Mouse (Mus musculus) regulatory T cell (primary cell): ENCODE results near the gene Actl6b.

Experiments
- in situ Hi-C: fragments of 300-600 bp; cut with MboI, MseI; formaldehyde crosslinking; loops from one replicate; pipeline ENCODE4 v1.15.1; 2025; ENCODE audit warnings: high pct_unique_total_duplicates

Gene Actl6b

DNA sequence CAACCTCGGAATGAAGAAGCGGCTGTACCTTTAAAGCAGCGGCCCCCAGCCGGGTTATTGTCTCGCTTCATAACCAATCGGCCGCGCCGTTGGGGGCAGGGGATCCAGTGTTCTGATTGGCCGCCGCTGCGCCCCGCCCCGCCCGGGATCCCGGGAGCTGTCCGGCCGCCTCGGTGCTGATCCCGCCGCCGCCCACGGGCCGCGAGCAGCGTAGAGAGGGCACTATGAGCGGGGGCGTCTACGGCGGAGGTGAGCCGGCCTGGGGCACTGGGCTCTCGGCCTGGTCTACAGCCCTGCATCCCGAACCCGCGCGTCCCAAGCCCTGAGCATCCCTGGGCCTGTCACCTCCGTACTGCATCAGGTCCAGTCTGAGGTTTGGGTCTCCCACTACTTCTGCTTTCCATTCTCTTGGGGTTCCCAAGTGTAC lies at the start of gene Actl6b:
TSS of gene Actl6b (plus strand) at position 107 of the 427 bp plus-strand sequence.
- in situ Hi-C loops = loop anchor here (10.0 kb wide), 1 partner anchor 1511 kb away; no protein-coding TSS in a partner anchor

DNA sequence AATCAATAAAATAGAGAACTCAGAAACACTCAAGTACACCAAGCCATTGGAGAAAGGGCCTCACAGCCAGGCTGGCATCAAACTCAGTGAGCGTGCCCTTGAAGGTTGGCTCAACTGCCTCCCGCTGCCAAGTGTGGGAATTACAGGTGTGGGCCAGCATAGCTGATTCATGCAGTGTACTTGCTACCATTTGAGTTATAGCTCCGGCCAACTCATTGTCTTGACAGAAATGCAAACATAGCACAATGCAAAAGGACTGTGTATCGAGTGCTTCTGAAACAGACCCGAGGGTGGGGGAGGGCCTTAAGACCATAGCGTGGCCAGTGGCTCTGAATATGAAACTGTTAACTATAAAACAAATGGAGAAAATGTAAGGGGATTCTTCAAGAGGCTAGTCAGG lies 49.3 kb upstream of the Actl6b start:
- in situ Hi-C loops = no loop called here

- in situ Hi-C loops = loop anchor here (10.0 kb wide), 1 partner anchor 1815 kb away; no protein-coding TSS in a partner anchor
These were observed 43.3 kb upstream of the Actl6b start for GRCm38 (mm10) chr5:137510014-137510501.

GRCm38 (mm10) chr5:137510573-137511390 lies 42.5 kb upstream of the Actl6b start:
- in situ Hi-C loops = loop anchor here (10.0 kb wide), 1 partner anchor 1816 kb away; no protein-coding TSS in a partner anchor

DNA sequence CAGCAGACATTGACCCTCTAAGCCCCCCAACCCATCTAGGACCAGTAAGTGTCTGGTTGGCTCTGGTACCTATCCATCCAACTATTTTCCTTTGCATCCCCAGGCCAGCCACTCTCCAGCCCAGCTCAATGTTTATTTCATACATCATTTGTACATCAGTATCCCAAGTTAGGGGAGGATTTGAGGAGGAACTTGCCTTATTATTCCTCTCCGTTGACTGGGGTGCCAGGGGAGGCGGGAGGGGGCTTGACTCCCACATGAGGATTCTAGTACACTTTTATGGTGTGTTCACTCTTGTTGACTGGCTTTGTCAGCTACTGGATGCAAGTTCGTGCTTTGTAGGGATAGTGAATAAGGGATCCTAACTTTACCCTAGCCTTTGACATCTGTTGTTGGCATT lies 41.6 kb upstream of the Actl6b start:
- in situ Hi-C loops = loop anchor here (10.0 kb wide), 1 partner anchor 1817 kb away; no protein-coding TSS in a partner anchor

DNA sequence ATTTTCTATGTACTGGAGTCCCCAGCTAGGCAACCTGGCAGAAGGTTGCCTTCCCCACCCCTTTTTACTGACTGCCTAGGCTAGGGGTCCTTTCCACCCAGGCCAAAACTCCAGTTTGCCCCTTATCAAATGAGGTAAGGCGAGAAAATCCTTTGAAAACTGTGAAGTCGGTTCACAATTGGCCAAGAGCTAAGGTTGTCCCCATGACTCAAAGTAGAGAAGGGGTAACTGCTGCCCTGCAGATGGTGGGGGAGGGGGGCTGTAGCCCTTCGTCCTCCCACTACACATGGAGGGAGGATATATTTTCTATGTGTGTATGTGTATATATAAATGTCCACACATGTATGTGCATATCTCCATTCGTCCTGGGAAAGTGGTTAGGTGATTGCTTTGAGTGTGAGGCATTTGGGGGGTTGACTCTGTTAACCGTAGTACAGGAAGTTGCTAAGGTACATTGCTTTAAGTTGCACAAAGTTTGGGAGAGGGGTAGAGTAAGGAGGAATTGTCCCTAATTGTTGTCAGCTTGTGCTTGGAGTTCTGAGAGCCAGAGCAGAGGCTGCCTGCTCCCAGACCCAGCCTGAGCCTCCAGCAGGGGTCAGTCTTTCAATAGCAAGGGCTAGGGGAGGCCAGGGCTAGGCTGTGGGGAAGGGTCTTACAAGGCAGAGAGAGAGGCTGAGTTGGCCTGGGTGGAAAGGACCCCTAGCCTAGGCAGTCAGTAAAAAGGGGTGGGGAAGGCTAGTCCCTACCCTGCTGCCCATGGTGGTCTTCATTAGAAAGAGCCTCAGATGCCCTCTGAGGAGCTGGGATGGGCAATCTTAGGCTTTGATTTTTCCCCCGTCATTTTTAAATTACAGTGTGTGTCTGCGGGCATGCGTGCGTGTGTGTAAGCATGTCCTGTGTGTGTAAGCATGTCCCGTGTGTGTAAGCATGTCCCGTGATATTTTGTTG lies 40.2 kb upstream of the Actl6b start:
- in situ Hi-C loops = loop anchor here (10.0 kb wide), 1 partner anchor 1818 kb away; no protein-coding TSS in a partner anchor

GRCm38 (mm10) chr5:137513951-137514721 lies 39.2 kb upstream of the Actl6b start:
- in situ Hi-C loops = loop anchor here (10.0 kb wide), 1 partner anchor 1819 kb away; no protein-coding TSS in a partner anchor

DNA sequence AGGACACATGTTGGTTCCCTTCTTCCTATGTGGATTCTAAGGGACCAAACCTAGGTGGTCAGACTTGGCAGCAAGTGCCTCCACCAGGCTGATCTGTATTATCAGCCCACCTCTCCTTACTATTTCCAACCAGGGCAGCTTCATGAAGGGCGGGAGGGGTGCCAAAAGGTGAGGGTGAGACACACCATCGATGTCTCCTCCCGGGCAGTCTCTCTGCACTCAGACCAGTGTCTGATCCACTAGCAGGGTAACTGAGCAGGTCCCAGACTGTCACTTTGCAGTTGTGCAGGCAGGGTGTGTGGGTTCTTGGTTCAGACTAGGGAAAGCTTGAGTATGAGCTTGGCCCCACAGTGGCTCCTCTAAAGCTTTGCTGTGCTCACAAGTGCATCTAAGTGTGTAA lies 38.5 kb upstream of the Actl6b start:
- in situ Hi-C loops = loop anchor here (10.0 kb wide), 1 partner anchor 1820 kb away; no protein-coding TSS in a partner anchor

DNA sequence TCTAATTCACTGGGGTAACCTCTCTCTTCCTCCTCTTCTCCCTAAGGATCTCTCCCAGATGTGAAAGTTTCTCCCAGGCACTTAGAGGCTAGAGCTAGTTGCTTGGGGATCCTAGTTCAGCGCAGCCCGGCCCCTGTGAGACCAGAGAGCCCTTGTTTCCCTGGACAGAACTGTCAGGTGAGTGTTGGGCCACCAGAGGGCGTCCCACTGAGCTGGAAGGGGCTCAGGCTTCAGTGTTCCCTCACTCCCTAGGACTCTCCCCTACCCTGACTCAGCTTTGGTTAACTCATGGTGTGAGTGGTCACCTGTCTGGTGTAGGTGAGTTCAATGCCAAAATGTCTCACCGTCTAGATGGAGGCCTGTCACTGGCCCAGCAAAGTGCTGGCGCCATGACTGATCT lies 34.9 kb upstream of the Actl6b start, which contains the start of gene Gigyf1:
TSS of gene Gigyf1 (plus strand) at position 113 of the 400 bp plus-strand sequence.
- in situ Hi-C loops = loop anchor here (10.0 kb wide), 1 partner anchor 1824 kb away; no protein-coding TSS in a partner anchor

DNA sequence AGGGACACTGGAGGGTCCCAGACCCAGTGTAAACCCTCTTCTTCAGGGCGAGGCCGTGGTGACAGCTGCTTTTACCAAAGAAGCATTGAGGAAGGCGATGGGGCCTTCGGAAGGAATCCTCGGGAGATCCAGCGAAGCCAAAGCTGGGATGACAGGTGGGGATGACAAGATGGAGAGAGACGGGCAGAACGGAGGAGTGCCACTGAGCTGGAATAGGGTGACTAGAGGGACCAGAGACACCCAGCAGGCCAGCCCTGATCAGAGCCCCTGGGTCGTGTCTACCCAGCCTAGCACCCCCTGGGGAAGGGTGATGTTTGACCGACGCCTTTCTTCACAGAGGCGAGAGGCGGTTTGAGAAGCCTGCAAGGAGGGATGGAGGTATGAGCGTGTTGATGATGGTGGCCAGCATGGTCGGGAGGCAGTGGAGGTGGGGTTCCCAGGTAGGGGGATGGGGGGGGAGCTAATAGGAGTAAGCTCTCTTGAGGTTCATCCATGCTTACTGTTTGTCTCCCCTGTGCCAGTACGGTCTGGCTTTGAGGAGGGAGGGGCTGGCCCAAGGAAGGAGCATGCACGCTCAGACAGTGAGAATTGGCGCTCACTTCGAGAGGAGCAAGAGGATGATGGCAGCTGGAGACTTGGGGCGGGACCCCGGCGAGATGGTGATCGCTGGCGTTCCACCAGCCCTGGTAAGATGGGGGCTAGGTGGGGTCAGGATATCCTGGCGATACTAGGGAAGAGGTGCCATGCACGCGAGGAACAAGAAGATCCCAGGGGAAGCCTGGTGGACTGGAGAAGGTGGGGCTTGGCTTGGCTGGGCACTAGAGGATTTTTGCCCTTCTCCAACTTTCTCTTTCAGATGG lies 33.4 kb upstream of the Actl6b start:
- in situ Hi-C loops = loop anchor here (10.0 kb wide), 2 partner anchors 245 to 1825 kb away; no protein-coding TSS in a partner anchor

GRCm38 (mm10) chr5:137521861-137522260 lies 31.5 kb upstream of the Actl6b start:
- in situ Hi-C loops = loop anchor here (10.0 kb wide), 1 partner anchor 243 kb away; no protein-coding TSS in a partner anchor

- in situ Hi-C loops = loop anchor here (10.0 kb wide), 1 partner anchor 242 kb away; no protein-coding TSS in a partner anchor
These were observed 30.6 kb upstream of the Actl6b start for GRCm38 (mm10) chr5:137522711-137523110.

DNA sequence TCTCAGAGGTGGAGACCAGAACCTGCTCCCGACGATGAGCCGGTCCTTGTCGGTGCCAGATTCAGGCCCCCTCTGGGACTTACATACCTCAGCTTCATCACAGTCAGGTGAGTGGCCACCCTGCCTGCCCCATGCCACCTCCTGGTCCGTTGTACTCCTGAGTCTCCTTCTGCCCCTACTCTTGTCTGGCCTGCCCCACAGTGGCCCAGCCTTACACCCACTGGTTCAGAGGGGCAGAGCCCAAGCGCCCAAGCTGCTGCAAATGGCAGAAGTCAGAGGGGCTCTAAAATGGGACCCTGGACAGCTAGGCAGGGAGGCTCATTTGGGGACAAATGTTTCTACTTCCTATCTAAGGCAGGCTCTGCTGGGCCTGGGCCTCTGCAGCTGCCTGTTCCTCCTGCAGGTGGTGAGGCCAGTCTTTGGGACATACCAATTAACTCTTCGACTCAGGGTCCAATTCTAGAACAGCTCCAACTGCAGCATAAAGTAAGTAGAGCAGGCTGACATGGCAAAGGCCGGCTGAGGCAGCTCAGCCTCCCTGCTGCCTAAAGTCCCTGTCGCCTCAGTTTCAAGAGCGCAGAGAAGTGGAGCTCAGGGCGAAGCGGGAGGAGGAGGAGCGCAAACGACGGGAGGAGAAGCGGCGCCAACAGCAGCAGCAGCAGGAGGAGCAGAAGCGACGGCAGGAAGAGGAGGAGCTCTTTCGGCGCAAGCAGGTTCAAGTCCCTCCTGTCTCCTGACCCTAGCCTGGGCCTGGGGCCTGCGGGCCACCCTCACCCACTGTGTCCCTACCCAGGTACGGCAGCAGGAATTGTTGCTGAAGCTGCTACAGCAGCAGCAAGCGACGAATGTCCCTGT lies 29.7 kb upstream of the Actl6b start:
- in situ Hi-C loops = loop anchor here (10.0 kb wide), 1 partner anchor 241 kb away; no protein-coding TSS in a partner anchor

DNA sequence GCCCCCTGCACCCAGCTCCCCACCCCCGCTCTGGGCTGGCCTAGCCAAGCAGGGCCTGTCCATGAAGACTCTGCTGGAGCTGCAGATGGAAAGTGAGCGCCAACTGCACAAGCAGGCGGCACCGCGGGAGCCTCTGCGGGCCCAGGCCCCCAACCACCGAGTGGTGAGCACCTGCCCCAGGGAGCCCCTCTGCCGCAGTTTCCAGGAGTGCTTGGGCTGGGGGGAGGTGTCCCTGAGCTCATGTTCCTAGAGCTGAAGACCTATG lies 29.1 kb upstream of the Actl6b start:
- in situ Hi-C loops = loop anchor here (10.0 kb wide), 1 partner anchor 241 kb away; no protein-coding TSS in a partner anchor

DNA sequence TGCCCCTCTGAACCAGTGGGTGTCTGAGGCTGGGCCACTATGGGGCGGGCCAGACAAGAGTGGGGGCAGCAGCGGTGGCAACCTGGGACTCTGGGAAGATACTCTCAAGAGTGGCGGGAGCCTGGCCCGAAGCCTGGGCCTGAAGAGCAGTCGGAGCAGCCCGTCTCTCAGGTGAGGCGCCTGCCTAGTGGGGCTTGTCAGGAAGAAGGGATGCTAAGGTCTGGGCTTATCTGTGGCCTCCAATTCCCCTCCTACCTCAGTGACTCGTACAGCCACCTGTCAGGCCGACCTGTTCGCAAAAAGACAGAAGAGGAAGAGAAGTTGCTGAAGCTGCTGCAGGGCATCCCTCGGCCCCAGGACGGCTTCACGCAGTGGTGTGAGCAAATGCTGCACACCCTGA lies 28.6 kb upstream of the Actl6b start:
- in situ Hi-C loops = loop anchor here (10.0 kb wide), 1 partner anchor 240 kb away; no protein-coding TSS in a partner anchor

GRCm38 (mm10) chr5:137525511-137525910 lies 27.8 kb upstream of the Actl6b start:
- in situ Hi-C loops = loop anchor here (10.0 kb wide), 1 partner anchor 239 kb away; no protein-coding TSS in a partner anchor

GRCm38 (mm10) chr5:137526192-137526936 lies 27.0 kb upstream of the Actl6b start:
- in situ Hi-C loops = loop anchor here (10.0 kb wide), 1 partner anchor 238 kb away; no protein-coding TSS in a partner anchor

- in situ Hi-C loops = loop anchor here (10.0 kb wide), 1 partner anchor 237 kb away; no protein-coding TSS in a partner anchor
These were observed 25.9 kb upstream of the Actl6b start for GRCm38 (mm10) chr5:137527413-137527812.
